Mouse (Mus musculus): Measurements from ENCODE around the gene Fyn. TPM values are rescaled to one million over a fixed set of nuclear protein-coding genes. Genes with fewer than 3 reads are reported as not detected.

Fyn gene
- polyA plus RNA-seq, 1 experiment from 2014 or later = 36.0 TPM

GRCm38 (mm10) chr10:39498641-39499040 lies 130.0 kb downstream of the Fyn start:
- Histone ChIP-seq H3K27me3 (replicated peaks; ENCODE audit: control insufficient read depth, insufficient read depth, low read length) (no peaks in the 10 kb centered on the region), H3K4me3 (ENCODE audit: low read depth, low read length) (no peak overlapping the region), H3K27ac (ENCODE audit: low read depth) (no peak overlapping the region), H3K9ac (ENCODE audit: low read length) (no peak overlapping the region), H3K9me3 (ENCODE audit: control insufficient read depth, low read length) (no peaks in the 10 kb centered on the region), H3K4me2 (ENCODE audit: low read length) (no peak overlapping the region), H3K4me1 (replicated peaks; ENCODE audit: control insufficient read depth, insufficient read depth, low read length) (peaks cover 19% of the 10 kb centered on the region), H3K36me3 (ENCODE audit: control insufficient read depth, insufficient read depth, low read length) (no peaks in the 10 kb centered on the region)
- DNase-seq (ENCODE audit: low spot score) = no peak
- ATAC-seq (replicated peaks; ENCODE audit: low FRiP score, low TSS enrichment, low read depth) = no peak
- 45% methylated on average over 7 of the region's 7 CpGs for WGBS

DNA sequence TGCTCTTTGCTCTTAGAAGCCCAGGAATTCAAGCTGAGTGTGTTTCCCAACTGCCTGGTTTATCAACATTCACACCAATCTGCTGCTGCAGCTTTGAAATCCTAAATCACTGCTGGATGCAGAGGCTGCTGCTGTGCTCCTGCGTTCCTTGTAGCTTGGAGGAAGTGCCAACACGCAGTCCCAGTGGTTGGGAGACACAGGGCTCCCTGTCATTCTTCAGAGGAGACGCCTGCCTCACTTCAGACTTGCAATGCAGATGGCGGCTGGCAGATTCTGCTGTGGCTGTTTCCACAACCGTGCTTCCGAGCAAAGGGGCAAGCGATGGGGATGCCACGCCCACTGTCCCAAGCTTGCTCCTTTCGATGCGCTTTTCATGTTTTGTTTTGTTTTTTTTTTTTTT lies 132.9 kb downstream of the Fyn start:
- H3K27ac ChIP-seq (ENCODE audit: low read depth) = no peak overlapping the region
- no peak overlapping the region for H3K9ac ChIP-seq (ENCODE audit: low read length)
- 49% methylated on average over 10 of the region's 10 CpGs for WGBS

GRCm38 (mm10) chr10:39501977-39502706 lies 133.5 kb downstream of the Fyn start:
- no peaks in the 10 kb centered on the region for H3K27me3 ChIP-seq (replicated peaks; ENCODE audit: control insufficient read depth, insufficient read depth, low read length)
- WGBS = 72% methylated on average over 13 of the region's 13 CpGs
- H3K4me1 ChIP-seq (replicated peaks; ENCODE audit: control insufficient read depth, insufficient read depth, low read length) = peaks cover 32% of the 10 kb centered on the region
- no peaks in the 10 kb centered on the region for H3K36me3 ChIP-seq (ENCODE audit: control insufficient read depth, insufficient read depth, low read length)
- no peak overlapping the region for H3K9ac ChIP-seq (ENCODE audit: low read length)
- ATAC-seq (replicated peaks; ENCODE audit: low FRiP score, low TSS enrichment, low read depth) (no peak), DNase-seq (ENCODE audit: low spot score) (no peak)
- H3K27ac ChIP-seq (ENCODE audit: low read depth) = no peak overlapping the region
- no peak overlapping the region for H3K4me2 ChIP-seq (ENCODE audit: low read length)
- no peaks in the 10 kb centered on the region for H3K9me3 ChIP-seq (ENCODE audit: control insufficient read depth, low read length)
- H3K4me3 ChIP-seq (ENCODE audit: low read depth, low read length) = no peak overlapping the region

More for the DNA sequence above, 132.9 kb downstream of the Fyn start:
- Histone ChIP-seq H3K27me3 (replicated peaks; ENCODE audit: control insufficient read depth, insufficient read depth, low read length) (no peaks in the 10 kb centered on the region), H3K36me3 (ENCODE audit: control insufficient read depth, insufficient read depth, low read length) (no peaks in the 10 kb centered on the region), H3K4me1 (replicated peaks; ENCODE audit: control insufficient read depth, insufficient read depth, low read length) (peaks cover 32% of the 10 kb centered on the region), H3K4me2 (ENCODE audit: low read length) (no peak overlapping the region), H3K9me3 (ENCODE audit: control insufficient read depth, low read length) (no peaks in the 10 kb centered on the region), H3K4me3 (ENCODE audit: low read depth, low read length) (no peak overlapping the region)
- DNase-seq (ENCODE audit: low spot score) (no peak), ATAC-seq (replicated peaks; ENCODE audit: low FRiP score, low TSS enrichment, low read depth) (no peak)

DNA sequence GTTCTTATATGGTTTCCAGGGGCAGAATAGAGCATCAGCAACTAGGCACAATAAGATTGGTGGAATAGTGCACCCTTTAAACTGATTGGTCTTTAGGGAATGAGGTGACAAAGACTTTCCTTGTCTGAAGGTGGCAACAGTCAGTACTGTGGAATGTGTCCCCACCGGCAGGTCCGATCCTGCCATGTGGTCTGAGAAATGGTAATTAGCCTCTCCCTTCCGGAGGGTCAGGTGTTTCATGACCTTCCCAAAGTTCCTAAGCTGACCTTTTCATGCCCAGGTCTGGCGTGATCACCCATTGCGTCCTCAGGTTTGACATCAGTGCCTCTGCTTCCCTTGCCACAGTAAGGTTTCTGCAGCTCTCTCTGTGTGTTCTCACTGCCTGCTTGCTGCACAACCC lies 134.7 kb downstream of the Fyn start:
- Histone ChIP-seq H3K4me2 (ENCODE audit: low read length) (no peak overlapping the region), H3K4me1 (replicated peaks; ENCODE audit: control insufficient read depth, insufficient read depth, low read length) (peaks cover 28% of the 10 kb centered on the region), H3K4me3 (ENCODE audit: low read depth, low read length) (no peak overlapping the region), H3K9ac (ENCODE audit: low read length) (no peak overlapping the region), H3K9me3 (ENCODE audit: control insufficient read depth, low read length) (no peaks in the 10 kb centered on the region), H3K27ac (ENCODE audit: low read depth) (no peak overlapping the region), H3K27me3 (replicated peaks; ENCODE audit: control insufficient read depth, insufficient read depth, low read length) (no peaks in the 10 kb centered on the region), H3K36me3 (ENCODE audit: control insufficient read depth, insufficient read depth, low read length) (no peaks in the 10 kb centered on the region)
- WGBS = 77% methylated on average over 5 of the region's 5 CpGs
- ATAC-seq (replicated peaks; ENCODE audit: low FRiP score, low TSS enrichment, low read depth) = no peak
- DNase-seq (ENCODE audit: low spot score) = no peak

GRCm38 (mm10) chr10:39505007-39505406 lies 136.4 kb downstream of the Fyn start:
- ATAC-seq (replicated peaks; ENCODE audit: low FRiP score, low TSS enrichment, low read depth) (no peak), DNase-seq (ENCODE audit: low spot score) (no peak)
- WGBS = 22% methylated on average over 9 of the region's 9 CpGs
- Histone ChIP-seq H3K36me3 (ENCODE audit: control insufficient read depth, insufficient read depth, low read length) (no peaks in the 10 kb centered on the region), H3K9me3 (ENCODE audit: control insufficient read depth, low read length) (no peaks in the 10 kb centered on the region), H3K4me2 (ENCODE audit: low read length) (no peak overlapping the region), H3K4me3 (ENCODE audit: low read depth, low read length) (no peak overlapping the region), H3K4me1 (replicated peaks; ENCODE audit: control insufficient read depth, insufficient read depth, low read length) (peaks cover 28% of the 10 kb centered on the region), H3K27ac (ENCODE audit: low read depth) (no peak overlapping the region), H3K9ac (ENCODE audit: low read length) (no peak overlapping the region), H3K27me3 (replicated peaks; ENCODE audit: control insufficient read depth, insufficient read depth, low read length) (no peaks in the 10 kb centered on the region)

DNA sequence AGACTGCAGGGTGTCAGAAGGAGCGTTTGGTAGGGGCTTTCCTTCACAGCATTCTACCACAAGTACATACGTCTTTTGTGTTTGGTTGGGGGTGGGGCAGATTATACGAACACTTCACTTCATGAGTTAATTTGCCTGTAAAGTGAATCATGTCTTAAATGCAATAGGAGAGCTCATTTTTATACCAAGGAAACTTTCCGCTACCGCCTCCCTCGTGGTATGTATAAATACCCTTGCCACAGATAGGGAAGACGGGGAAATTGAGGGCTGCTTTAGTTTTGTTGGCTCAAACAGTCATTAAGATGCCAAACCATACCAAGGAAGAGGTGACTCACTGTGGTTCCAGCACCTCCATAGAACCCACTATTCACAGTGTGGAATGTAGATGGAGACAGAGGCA lies 137.0 kb downstream of the Fyn start:
- Histone ChIP-seq H3K4me1 (replicated peaks; ENCODE audit: control insufficient read depth, insufficient read depth, low read length) (peaks cover 30% of the 10 kb centered on the region), H3K36me3 (ENCODE audit: control insufficient read depth, insufficient read depth, low read length) (no peaks in the 10 kb centered on the region), H3K9ac (ENCODE audit: low read length) (no peak overlapping the region), H3K4me2 (ENCODE audit: low read length) (no peak overlapping the region), H3K4me3 (ENCODE audit: low read depth, low read length) (no peak overlapping the region), H3K9me3 (ENCODE audit: control insufficient read depth, low read length) (no peaks in the 10 kb centered on the region), H3K27ac (ENCODE audit: low read depth) (no peak overlapping the region), H3K27me3 (replicated peaks; ENCODE audit: control insufficient read depth, insufficient read depth, low read length) (no peaks in the 10 kb centered on the region)
- WGBS = 64% methylated on average over 7 of the region's 7 CpGs
- DNase-seq (ENCODE audit: low spot score) = no peak
- ATAC-seq (replicated peaks; ENCODE audit: low FRiP score, low TSS enrichment, low read depth) = no peak

GRCm38 (mm10) chr10:39506353-39506752 lies 137.7 kb downstream of the Fyn start:
- H3K27me3 ChIP-seq (replicated peaks; ENCODE audit: control insufficient read depth, insufficient read depth, low read length) = no peaks in the 10 kb centered on the region
- no peak for ATAC-seq (replicated peaks; ENCODE audit: low FRiP score, low TSS enrichment, low read depth)
- H3K9me3 ChIP-seq (ENCODE audit: control insufficient read depth, low read length) = no peaks in the 10 kb centered on the region
- peaks cover 32% of the 10 kb centered on the region for H3K4me1 ChIP-seq (replicated peaks; ENCODE audit: control insufficient read depth, insufficient read depth, low read length)
- no peak overlapping the region for H3K4me3 ChIP-seq (ENCODE audit: low read depth, low read length)
- H3K36me3 ChIP-seq (ENCODE audit: control insufficient read depth, insufficient read depth, low read length) = no peaks in the 10 kb centered on the region
- no peak for DNase-seq (ENCODE audit: low spot score)
- 86% methylated on average over 12 of the region's 12 CpGs for WGBS
- H3K4me2 ChIP-seq (ENCODE audit: low read length) = no peak overlapping the region
- H3K27ac ChIP-seq (ENCODE audit: low read depth) = no peak overlapping the region
- H3K9ac ChIP-seq (ENCODE audit: low read length) = no peak overlapping the region

DNA sequence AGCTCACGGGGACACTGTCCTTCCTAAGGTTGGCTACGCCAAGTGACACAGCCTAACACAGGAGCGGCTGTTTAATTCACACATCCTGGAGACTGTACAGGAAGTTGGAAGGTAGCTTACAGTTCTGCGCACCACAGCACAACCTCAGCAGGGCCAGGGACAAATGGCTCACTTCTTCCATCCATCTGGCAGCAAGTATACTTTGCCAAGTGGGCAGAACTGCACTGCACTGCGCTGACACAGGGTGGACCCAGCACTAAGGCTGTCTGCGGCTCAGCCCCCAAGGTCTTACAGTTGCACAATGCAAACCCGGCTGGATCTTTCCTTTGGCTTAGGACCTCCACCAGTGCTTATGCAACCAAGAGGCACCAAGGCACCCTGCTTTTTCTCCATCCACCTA lies 138.2 kb downstream of the Fyn start:
- no peaks in the 10 kb centered on the region for H3K27me3 ChIP-seq (replicated peaks; ENCODE audit: control insufficient read depth, insufficient read depth, low read length)
- no peak overlapping the region for H3K4me2 ChIP-seq (ENCODE audit: low read length)
- DNase-seq (ENCODE audit: low spot score) = no peak
- H3K27ac ChIP-seq (ENCODE audit: low read depth) = no peak overlapping the region
- no peaks in the 10 kb centered on the region for H3K36me3 ChIP-seq (ENCODE audit: control insufficient read depth, insufficient read depth, low read length)
- no peaks in the 10 kb centered on the region for H3K9me3 ChIP-seq (ENCODE audit: control insufficient read depth, low read length)
- no peak overlapping the region for H3K4me3 ChIP-seq (ENCODE audit: low read depth, low read length)
- ATAC-seq (replicated peaks; ENCODE audit: low FRiP score, low TSS enrichment, low read depth) = no peak
- 80% methylated on average over 7 of the region's 7 CpGs for WGBS
- H3K4me1 ChIP-seq (replicated peaks; ENCODE audit: control insufficient read depth, insufficient read depth, low read length) = peaks cover 28% of the 10 kb centered on the region
- no peak overlapping the region for H3K9ac ChIP-seq (ENCODE audit: low read length)

- Histone ChIP-seq H3K27me3 (replicated peaks; ENCODE audit: control insufficient read depth, insufficient read depth, low read length) (no peaks in the 10 kb centered on the region), H3K4me3 (ENCODE audit: low read depth, low read length) (no peak overlapping the region), H3K4me2 (ENCODE audit: low read length) (no peak overlapping the region), H3K4me1 (replicated peaks; ENCODE audit: control insufficient read depth, insufficient read depth, low read length) (peaks cover 23% of the 10 kb centered on the region), H3K9me3 (ENCODE audit: control insufficient read depth, low read length) (no peaks in the 10 kb centered on the region), H3K27ac (ENCODE audit: low read depth) (no peak overlapping the region), H3K36me3 (ENCODE audit: control insufficient read depth, insufficient read depth, low read length) (0 out of 2 replicates have a peak, but pooled peaks cover 4% of the 10 kb centered on the region), H3K9ac (ENCODE audit: low read length) (no peak overlapping the region)
- ATAC-seq (replicated peaks; ENCODE audit: low FRiP score, low TSS enrichment, low read depth) = no peak
- 85% methylated on average over 5 of the region's 5 CpGs for WGBS
- no peak for DNase-seq (ENCODE audit: low spot score)
Measured at GRCm38 (mm10) chr10:39508801-39509200, 140.1 kb downstream of the Fyn start.

All from intestine, embryonic 14.5 days (tissue).